Mouse (Mus musculus) embryonic facial prominence, embryonic 11.5 days (tissue): ENCODE measurements around the gene Spock1. TPM values are rescaled to one million over a fixed set of nuclear protein-coding genes. Genes with fewer than 3 reads are reported as not detected.

Experiments used
- ATAC-seq: fragments of 200-750 bp; cut with Nextera tagmentation; replicated peaks from 2 replicates; pipeline ENCODE4 v1.8.0; 2017; ENCODE audit warnings: low read depth; ENCODE audit not compliant: insufficient number of reproducible peaks, low FRiP score, low TSS enrichment
- DNase-seq: peaks from one replicate; pipeline ENCODE4 v3.0.0-alpha.2; 2015; ENCODE audit warnings: low spot score
- H3K27ac ChIP-seq: fragments of 300-500 bp; sonication (generic); replicated peaks from 2 replicates; pipeline ENCODE4 v1.5.1; 2014; ENCODE audit warnings: mild to moderate bottlenecking, low read depth, low read length, control low read depth
- H3K27me3 ChIP-seq: fragments of 300-500 bp; sonication (generic); 2 replicates; pipeline ENCODE4 v1.6.1; 2014; ENCODE audit warnings: mild to moderate bottlenecking, low read length, moderate library complexity, mixed read lengths; ENCODE audit not compliant: control insufficient read depth, insufficient read depth
- H3K36me3 ChIP-seq: fragments of 300-500 bp; sonication (generic); replicated peaks from 2 replicates; pipeline ENCODE4 v1.6.1; 2014; ENCODE audit warnings: low read depth, mild to moderate bottlenecking, low read length, moderate library complexity, mixed read lengths; ENCODE audit not compliant: control insufficient read depth, insufficient read depth
- H3K4me1 ChIP-seq: fragments of 300-500 bp; sonication (generic); 2 replicates; pipeline ENCODE4 v1.6.1; 2014; ENCODE audit warnings: low read length, mixed read lengths; ENCODE audit not compliant: control insufficient read depth, insufficient read depth
- H3K4me2 ChIP-seq: fragments of 300-500 bp; sonication (generic); 2 replicates; pipeline ENCODE4 v1.6.1; 2014; ENCODE audit warnings: low read depth, mild to moderate bottlenecking, control low read depth, low read length, moderate library complexity
- H3K4me3 ChIP-seq: fragments of 300-500 bp; sonication (generic); 2 replicates; pipeline ENCODE4 v1.5.1; 2014; ENCODE audit warnings: low read depth, low read length, control low read depth
- H3K9ac ChIP-seq: fragments of 300-500 bp; sonication (generic); replicated peaks from 2 replicates; pipeline ENCODE4 v1.6.1; 2014; ENCODE audit warnings: mild to moderate bottlenecking, control low read depth, low read length
- H3K9me3 ChIP-seq: fragments of 300-500 bp; sonication (generic); replicated peaks from 2 replicates; pipeline ENCODE4 v1.6.1; 2016; ENCODE audit warnings: mild to moderate bottlenecking, low read length, inconsistent platforms, mixed read lengths; ENCODE audit not compliant: control insufficient read depth
- WGBS: fragments of 180-500 bp; shearing (Covaris S2); extraction: QIAGEN DNeasy Blood & Tissue Kit; methylation state at CpG from one replicate; pipeline ENCODE4 v1.1.7; 2014; 5-methylcytosine and 5-hydroxymethylcytosine counted together
- polyA plus RNA-seq: library from polyadenylated mRNA; unstranded; fragments of >200 nt; fragmentation: Nextera tagmentation; extraction: Ambion mirVana; gene quantifications from 2 replicates; pipeline ENCODE4 v1.2.1, GENCODE M21; 2014

The Spock1 gene
- polyA plus RNA-seq, 1 experiment from 2014 or later = 7.6 TPM

- ATAC-seq = no peak
- no peak overlapping the region for H3K4me2 ChIP-seq
- 77% methylated on average over 10 of the region's 10 CpGs for WGBS
- no peak overlapping the region for H3K9ac ChIP-seq
- no peaks in the 10 kb centered on the region for H3K9me3 ChIP-seq
- H3K4me1 ChIP-seq = no peaks in the 10 kb centered on the region
- no peak overlapping the region for H3K27ac ChIP-seq
- no peaks in the 10 kb centered on the region for H3K27me3 ChIP-seq
- no peak for DNase-seq
- H3K36me3 ChIP-seq = no peaks in the 10 kb centered on the region
- no peak overlapping the region for H3K4me3 ChIP-seq
These were observed 271.7 kb downstream of the Spock1 start for GRCm38 (mm10) chr13:57636196-57637015.

GRCm38 (mm10) chr13:57630532-57630931 is 277.6 kb downstream of the Spock1 start:
- Histone ChIP-seq H3K36me3 (no peaks in the 10 kb centered on the region), H3K9me3 (no peaks in the 10 kb centered on the region), H3K4me1 (no peaks in the 10 kb centered on the region), H3K4me2 (no peak overlapping the region), H3K4me3 (no peak overlapping the region), H3K27me3 (no peaks in the 10 kb centered on the region), H3K9ac (no peak overlapping the region), H3K27ac (no peak overlapping the region)
- ATAC-seq (no peak), DNase-seq (no peak)
- 90% methylated on average over 4 of the region's 4 CpGs for WGBS

GRCm38 (mm10) chr13:57628218-57628617 is 279.9 kb downstream of the Spock1 start:
- ATAC-seq (no peak), DNase-seq (no peak)
- Histone ChIP-seq H3K27me3 (no peaks in the 10 kb centered on the region), H3K27ac (no peak overlapping the region), H3K9ac (no peak overlapping the region), H3K4me3 (no peak overlapping the region), H3K4me1 (no peaks in the 10 kb centered on the region), H3K4me2 (no peak overlapping the region), H3K36me3 (no peaks in the 10 kb centered on the region), H3K9me3 (no peaks in the 10 kb centered on the region)
- WGBS = 73% methylated on average over 8 of the region's 8 CpGs

GRCm38 (mm10) chr13:57626434-57626833 is 281.7 kb downstream of the Spock1 start:
- no peak for ATAC-seq
- no peak for DNase-seq
- WGBS = 86% methylated on average over 9 of the region's 9 CpGs
- Histone ChIP-seq H3K27ac (no peak overlapping the region), H3K4me3 (no peak overlapping the region), H3K4me1 (no peaks in the 10 kb centered on the region), H3K27me3 (no peaks in the 10 kb centered on the region), H3K9ac (no peak overlapping the region), H3K9me3 (no peaks in the 10 kb centered on the region), H3K4me2 (no peak overlapping the region), H3K36me3 (no peaks in the 10 kb centered on the region)

- Histone ChIP-seq H3K9me3 (no peaks in the 10 kb centered on the region), H3K9ac (no peak overlapping the region), H3K4me1 (no peaks in the 10 kb centered on the region), H3K27ac (no peak overlapping the region), H3K36me3 (no peaks in the 10 kb centered on the region), H3K4me3 (no peak overlapping the region), H3K27me3 (no peaks in the 10 kb centered on the region), H3K4me2 (no peak overlapping the region)
- 67% methylated on average over 7 of the region's 7 CpGs for WGBS
- DNase-seq = no peak
- no peak for ATAC-seq
These were observed 284.1 kb downstream of the Spock1 start for GRCm38 (mm10) chr13:57623909-57624481.

GRCm38 (mm10) chr13:57619079-57619768 is 288.9 kb downstream of the Spock1 start:
- no peak overlapping the region for H3K27ac ChIP-seq
- H3K4me1 ChIP-seq = no peaks in the 10 kb centered on the region
- no peak for DNase-seq
- no peak for ATAC-seq
- no peaks in the 10 kb centered on the region for H3K9me3 ChIP-seq
- H3K36me3 ChIP-seq = no peaks in the 10 kb centered on the region
- no peak overlapping the region for H3K4me3 ChIP-seq
- 82% methylated on average over 17 of the region's 17 CpGs for WGBS
- H3K9ac ChIP-seq = no peak overlapping the region
- H3K4me2 ChIP-seq = no peak overlapping the region
- no peaks in the 10 kb centered on the region for H3K27me3 ChIP-seq

GRCm38 (mm10) chr13:57611326-57612171 is 296.6 kb downstream of the Spock1 start:
- Histone ChIP-seq H3K4me1 (no peaks in the 10 kb centered on the region), H3K9ac (no peak overlapping the region), H3K27me3 (no peaks in the 10 kb centered on the region), H3K4me3 (no peak overlapping the region), H3K27ac (no peak overlapping the region), H3K36me3 (no peaks in the 10 kb centered on the region), H3K9me3 (no peaks in the 10 kb centered on the region), H3K4me2 (no peak overlapping the region)
- no peak for ATAC-seq
- 78% methylated on average over 11 of the region's 11 CpGs for WGBS
- no peak for DNase-seq
